Mouse (Mus musculus) embryo, embryonic 10 days (tissue): ENCODE measurements around the gene Bmpr2.
A peak's percentile ranks its signal among the peaks of the same experiment; 100 is the strongest.
"Not testable (repeated sequence)": the region's sequence is repeated elsewhere in the genome, so short reads cannot be mapped to it uniquely, and the experiment has no call there.

Experiments used
- DNase-seq: peaks from one replicate; pipeline ENCODE4 v3.0.0-alpha.2; 2015; ENCODE audit warnings: low spot score

The Bmpr2 gene

DNA sequence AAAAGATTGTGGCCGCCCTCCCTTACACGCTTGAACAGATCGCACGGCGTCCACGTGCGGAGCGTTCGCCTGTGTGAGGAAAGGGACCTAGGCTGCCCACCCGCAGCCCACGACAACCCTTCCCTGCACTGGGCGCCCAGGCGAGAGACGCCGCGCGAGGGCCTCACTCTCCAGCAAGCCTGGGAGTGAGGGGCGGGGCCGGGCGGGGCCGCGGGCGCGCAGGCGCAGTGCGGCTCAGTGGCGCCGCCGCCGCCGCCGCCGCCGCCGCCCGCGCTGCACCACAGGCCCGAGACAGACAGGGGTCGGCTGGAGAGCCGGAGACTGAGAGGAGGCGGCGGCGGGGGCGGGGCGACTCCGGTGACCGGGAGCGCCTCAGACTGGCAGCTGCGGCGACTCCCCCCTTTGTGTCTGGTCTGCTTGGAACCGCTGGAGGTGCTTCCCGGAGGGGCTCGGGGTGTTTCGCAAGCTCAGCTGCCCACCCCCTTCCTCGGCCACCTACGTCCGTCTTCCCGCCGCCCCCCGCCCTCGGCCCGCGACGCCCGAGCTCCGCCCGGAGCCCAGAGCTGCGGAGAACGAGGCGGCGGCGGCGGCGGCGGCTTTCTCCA, at the start of gene Bmpr2:
Gene Bmpr2, plus strand, starts transcription at position 237 of the 605 bp plus-strand sequence.
- DNase-seq, result peak; percentile 86

DNA sequence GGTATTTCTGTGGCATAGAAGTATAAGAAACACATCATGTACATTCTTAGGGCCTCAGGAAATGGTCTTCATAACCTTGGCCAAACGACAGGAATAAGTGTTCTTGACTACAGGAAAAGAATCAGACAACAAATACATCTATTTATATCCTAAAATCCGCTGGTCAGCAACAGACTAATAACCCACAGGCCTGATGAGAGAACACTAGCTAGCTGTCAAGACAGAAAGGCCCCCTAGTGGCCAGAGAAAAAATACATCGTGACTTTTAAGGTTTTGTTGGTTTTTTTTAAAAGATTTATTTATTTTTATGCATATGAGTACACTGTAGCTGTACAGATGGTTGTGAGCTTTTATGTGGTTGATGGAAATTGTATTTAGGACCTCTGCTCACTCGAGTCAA, 43.3 kb upstream of the Bmpr2 start:
- DNase-seq, result peak; percentile 29

DNA sequence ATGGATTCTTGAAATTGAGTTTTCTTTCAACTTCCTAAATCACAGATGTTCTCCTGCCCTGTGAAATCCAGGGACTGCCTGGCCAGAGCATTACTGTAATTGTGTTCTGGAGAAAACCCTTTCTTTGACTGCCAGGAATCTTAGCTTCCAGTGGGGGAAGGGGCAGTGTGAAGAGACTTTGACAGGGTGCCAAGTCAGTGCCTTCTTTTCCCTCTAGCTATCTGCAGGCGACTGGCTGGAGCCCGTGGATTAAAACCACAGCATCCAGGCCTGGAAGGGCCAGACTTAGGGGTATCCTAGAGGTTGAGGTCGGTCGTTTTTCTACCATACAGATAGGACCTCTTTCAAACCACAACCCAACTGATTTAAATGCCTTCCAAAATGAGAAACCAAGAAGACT, 37.5 kb upstream of the Bmpr2 start:
- no peak for DNase-seq

GRCm38 (mm10) chr1:59730106-59730505, 33.1 kb upstream of the Bmpr2 start:
- no peak for DNase-seq

DNA sequence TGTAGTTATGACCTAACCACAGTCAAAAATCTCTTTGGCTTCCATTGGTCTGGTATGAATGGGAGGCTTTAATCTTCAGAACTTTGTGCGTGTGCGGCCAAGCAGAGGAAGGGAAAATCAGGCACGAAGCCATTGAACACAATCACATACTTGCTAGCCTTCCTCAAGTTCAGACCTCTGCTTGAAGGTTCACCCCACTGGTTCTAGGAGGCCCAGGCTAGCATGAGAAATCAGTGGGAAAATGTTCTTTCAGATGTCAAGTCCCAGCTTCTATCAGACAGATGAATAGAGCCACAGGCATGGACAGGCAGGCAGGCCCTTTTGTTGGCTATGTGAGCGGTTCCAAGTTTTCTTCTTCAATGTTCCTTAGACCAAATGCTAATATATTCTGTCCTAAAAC, 32.5 kb upstream of the Bmpr2 start:
- no peak for DNase-seq

- DNase-seq, result no peak
Measured at GRCm38 (mm10) chr1:59734076-59734475, 29.1 kb upstream of the Bmpr2 start.

- DNase-seq, result no peak
Measured at GRCm38 (mm10) chr1:59738768-59739414, 24.3 kb upstream of the Bmpr2 start.

DNA sequence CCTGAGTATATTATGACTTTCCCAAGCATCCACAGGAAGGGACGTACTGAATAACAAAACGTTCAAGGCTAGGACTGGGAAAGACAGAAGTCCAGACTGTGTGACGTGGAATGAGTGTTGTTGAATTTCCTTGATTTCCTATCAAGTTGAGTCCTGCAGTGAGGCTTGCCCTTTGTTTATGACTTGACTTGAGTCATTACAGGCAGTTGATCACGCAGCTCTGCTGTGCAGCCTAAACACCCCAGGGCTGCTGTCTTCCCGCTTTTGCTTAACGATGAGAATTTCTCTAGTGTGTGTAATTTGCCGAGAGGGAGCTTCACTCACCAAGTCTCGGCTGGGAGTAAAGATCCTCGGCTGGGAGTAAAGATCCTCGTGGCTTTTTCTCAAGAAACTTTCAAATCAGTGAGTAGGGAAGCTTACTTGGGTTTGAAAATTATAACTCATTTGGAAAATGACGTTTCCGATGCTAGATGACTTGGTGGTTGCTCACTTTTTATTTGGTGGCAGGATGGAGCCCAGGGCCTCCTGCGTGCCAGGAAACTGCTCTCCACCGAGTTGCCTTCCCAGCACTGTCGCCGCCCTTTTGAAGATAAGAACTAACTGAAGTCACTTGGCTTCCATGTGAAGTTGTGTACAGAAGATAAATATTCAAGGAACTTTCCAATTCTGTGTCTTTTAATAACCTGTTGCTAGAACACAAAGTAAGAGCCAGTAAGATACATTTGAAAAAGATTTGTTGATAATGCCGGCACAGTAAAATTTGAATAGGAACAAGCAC, 23.4 kb upstream of the Bmpr2 start:
- DNase-seq, result no peak

- DNase-seq, result no peak
Measured at GRCm38 (mm10) chr1:59749047-59749446, 14.2 kb upstream of the Bmpr2 start.

GRCm38 (mm10) chr1:59749724-59750123, 13.5 kb upstream of the Bmpr2 start:
- DNase-seq, result not testable (repeated sequence)

DNA sequence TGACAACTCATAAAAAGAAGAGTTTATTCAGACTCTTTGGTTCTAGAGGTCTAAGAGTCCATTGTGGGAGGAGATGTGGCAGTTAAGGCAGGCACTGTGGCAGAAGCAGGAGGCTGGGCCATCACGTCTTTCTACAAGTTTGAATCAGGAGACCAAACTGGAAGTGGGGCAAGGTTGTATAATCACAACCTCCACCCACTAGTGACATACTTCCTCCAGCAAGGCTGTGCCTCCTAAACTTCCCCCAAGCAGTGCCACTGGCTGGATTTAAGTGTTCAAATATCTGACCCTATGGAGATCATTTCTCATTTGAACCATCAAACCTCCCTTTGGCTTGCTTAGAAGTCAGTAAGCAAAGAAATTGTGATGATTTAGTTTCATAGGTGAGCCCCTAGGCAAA, 7.9 kb upstream of the Bmpr2 start:
- no peak for DNase-seq

DNA sequence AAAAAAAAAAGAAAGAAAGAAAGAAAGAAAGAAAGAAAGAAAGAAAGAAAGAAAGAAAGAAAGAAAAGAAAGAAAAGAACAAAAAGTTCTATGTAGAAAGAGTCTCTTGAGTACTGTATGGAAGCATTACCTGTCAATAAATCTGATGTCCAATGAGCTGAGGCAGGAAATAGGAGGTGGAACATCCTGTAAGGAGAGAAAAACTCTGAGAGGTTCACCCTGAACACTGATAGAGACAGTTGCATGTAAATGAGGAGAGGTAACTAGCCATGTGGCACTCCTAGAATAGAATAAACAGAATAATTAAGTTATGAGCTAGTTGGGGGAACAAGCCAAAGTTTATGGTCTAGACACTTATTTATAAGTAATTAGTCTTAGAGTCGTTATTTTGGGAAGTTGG, 4.9 kb upstream of the Bmpr2 start:
- DNase-seq, result no peak

DNA sequence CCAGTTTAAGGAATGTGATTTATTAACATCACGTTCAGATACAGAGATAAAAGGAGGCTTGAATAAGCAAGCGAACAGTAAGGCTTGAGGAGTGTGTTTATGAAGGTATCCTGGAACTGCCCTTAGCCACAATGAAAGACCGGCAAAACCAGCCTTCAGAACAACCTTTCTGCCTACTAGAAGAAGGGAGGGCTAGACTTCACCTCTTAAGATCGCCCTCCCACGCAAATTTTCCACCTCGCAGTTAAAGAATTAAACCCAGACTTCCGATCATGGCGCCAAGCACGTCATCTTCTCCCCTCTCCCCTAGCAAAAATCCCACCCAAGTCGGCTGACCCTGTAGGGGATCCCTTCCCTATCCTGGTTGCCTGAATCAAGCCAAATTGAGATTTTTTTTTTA, 992 bp upstream of the Bmpr2 start:
- peak; percentile 59 for DNase-seq

DNA sequence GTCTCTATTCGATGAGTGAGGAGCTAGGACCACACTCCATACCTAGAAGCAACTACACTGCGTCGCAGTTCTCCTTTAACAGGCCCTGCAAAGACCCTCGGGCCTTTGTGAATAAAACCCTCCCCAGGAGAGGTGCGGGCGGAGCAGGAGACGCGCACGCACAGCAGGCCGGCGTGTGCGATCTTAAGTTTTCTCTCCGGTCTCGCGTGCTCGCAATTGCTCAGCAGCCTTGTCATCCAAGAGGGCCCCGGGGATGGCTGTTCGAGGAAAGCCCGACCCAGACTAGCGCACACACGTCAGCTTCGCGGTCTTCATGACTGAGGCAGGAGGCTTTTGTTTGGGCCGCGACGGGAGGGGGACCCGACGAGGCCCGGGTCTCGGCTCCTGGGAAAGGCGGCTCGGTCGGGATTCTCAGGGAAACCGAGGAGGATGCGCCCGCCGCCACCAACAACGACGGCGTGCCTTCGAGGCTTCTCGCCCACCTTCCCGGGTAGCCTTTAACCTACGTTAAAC, 493 bp upstream of the Bmpr2 start:
- DNase-seq, result no peak

GRCm38 (mm10) chr1:59763781-59764251, 616 bp downstream of the Bmpr2 start:
- peak; percentile 61 for DNase-seq

- DNase-seq, result peak; percentile 65
Measured at GRCm38 (mm10) chr1:59764407-59764971, 1.3 kb downstream of the Bmpr2 start.

DNA sequence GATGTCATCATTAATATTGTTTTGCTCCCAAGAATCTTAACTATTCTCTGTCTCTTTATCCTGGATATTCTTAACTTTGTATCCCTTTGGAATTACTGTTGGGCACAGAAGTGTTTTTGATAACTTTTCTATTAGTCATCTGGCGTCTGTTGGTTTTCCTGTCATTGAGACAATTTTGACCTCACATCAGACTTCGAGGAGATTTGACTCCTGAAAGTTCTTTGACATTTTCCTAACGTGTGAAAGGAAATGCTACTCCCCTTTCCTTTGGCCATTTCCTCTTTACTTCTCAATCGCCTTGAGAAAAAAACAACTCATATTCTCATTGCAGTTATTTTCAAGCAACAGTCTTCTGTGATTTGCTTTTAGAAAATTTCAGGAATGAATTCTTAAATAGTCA, 2.1 kb downstream of the Bmpr2 start:
- DNase-seq, result peak; percentile 11

GRCm38 (mm10) chr1:59766626-59767025, 3.4 kb downstream of the Bmpr2 start:
- DNase-seq, result no peak

- no peak for DNase-seq
Measured at GRCm38 (mm10) chr1:59771871-59772270, 8.7 kb downstream of the Bmpr2 start.

DNA sequence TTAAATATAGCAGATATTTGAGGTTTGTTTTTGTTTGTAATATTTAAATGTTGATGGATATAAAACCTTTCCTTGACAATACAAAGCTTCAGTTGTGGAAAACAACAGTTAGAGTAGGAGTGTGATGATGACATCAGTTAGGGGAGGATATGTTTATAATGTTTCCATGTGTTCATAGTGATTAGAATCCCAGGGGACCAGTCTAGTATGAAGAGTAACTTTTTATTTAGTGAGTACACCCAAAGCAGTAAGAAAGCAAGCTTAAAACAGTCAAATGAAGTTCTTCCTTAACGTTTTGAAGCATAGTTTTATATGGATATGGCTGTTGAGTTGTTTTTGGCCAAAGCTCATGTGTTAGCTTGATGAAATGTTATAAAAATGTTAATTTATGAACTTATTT, 17.9 kb downstream of the Bmpr2 start:
- DNase-seq, result no peak

GRCm38 (mm10) chr1:59788975-59789374, 25.8 kb downstream of the Bmpr2 start:
- DNase-seq, result no peak

GRCm38 (mm10) chr1:59789741-59790140, 26.5 kb downstream of the Bmpr2 start:
- DNase-seq, result no peak

DNA sequence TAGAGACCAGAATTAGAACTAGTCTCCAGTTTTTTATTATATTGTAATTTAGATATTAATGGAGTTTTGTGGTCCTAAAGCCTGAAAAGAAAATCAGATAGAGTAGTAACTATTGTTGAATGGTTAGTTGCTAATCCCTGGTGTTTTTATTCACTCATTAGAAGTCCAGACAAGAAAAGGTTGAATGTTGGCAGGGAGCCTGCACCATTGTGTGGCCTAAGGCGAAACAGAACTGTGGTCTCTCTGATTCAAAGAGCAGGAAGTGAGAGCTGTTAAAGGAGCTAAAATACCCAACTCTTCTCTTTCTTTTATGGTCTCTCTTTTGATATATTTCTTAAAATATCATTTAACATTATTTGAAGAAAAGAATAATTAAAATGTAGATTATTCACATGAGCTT, 32.1 kb downstream of the Bmpr2 start:
- DNase-seq, result peak; percentile 21
